Mouse (Mus musculus): ENCODE data around the gene Smarca2. TPM values are rescaled to one million over a fixed set of nuclear protein-coding genes. Genes with fewer than 3 reads are reported as not detected.

The Smarca2 gene
- polyA plus RNA-seq, 1 experiment from 2014 or later = 76.3 TPM

DNA sequence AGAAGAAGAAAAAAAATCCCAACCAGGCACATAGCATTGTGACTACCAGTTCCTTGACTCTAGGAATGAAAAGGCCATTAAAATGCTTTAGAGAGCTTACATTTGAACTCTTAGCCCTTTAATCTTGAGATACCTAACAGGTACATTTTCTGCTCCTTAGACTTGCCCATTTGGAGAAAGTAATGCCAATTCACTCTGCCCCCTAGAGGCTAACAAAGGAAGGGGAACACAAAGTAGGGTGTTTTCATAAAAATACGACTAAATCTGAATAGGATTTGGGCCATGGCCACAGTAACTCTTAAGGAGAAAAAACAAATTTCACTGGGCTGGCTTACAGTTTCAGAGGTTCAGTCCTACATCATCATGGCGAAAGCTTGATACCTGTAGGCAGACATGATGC is 77.9 kb downstream of the Smarca2 start:
- Histone ChIP-seq H3K79me2 (ENCODE audit: inconsistent target) (no peaks in the 10 kb centered on the region), H3K36me3 (ENCODE audit: inconsistent target) (peaks cover 31% of the 10 kb centered on the region), H3K27ac (no peak overlapping the region), H3K4me3 (ENCODE audit: inconsistent target) (no peak overlapping the region)
- 91% methylated on average over 2 of the region's 2 CpGs for WGBS (ENCODE audit: missing documents)

DNA sequence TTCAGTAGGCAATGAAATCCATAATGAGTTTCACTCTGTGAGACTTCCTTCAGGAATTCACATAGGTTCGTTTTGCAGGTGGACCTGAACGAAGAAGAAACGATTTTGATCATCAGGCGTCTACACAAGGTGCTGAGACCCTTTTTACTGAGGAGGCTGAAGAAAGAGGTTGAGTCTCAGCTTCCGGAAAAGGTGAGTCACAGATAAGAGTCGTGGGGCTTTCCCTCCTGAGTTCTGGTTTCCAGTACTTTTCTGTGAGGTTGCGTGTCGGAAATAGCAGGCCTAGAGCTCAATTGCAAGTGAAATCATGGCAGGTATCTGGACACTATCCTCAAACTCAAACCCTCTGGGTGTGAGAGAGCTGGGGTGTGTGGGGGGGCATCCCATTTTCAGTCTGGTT is 78.9 kb downstream of the Smarca2 start:
- H3K36me3 ChIP-seq (ENCODE audit: inconsistent target) = peaks cover 29% of the 10 kb centered on the region
- H3K4me3 ChIP-seq (ENCODE audit: inconsistent target) = no peak overlapping the region
- 95% methylated on average over 8 of the region's 8 CpGs for whole genome bisulfite sequencing (ENCODE audit: missing documents)
- no peaks in the 10 kb centered on the region for H3K79me2 ChIP-seq (ENCODE audit: inconsistent target)
- no peak overlapping the region for H3K27ac ChIP-seq

DNA sequence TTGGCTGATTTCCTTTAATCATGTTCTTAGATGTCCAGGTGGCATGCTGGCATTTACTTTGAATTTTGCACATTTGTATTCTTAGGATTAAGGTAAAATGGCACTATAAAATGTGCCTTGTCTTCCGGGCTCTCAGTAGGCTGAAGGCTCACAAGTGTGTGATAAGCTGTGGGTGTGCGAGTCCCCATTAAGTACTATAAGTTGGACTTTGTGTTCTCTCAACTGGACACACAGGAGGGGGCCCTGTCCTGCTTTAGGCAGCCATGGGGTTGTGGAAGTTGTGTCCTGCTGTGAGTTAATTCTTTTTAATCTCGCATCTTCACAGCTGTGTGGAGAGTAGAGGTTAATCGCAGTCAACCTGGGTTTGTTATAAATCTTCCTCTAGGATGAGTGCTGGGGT is 85.7 kb downstream of the Smarca2 start:
- WGBS (ENCODE audit: missing documents) = 94% methylated on average over 4 of the region's 4 CpGs

GRCm38 (mm10) chr19:26697107-26697506 is 92.3 kb downstream of the Smarca2 start:
- WGBS (ENCODE audit: missing documents) = 68% methylated on average over 4 of the region's 4 CpGs
- peaks cover 27% of the 10 kb centered on the region for H3K36me3 ChIP-seq (ENCODE audit: inconsistent target)
- H3K4me3 ChIP-seq (ENCODE audit: inconsistent target) = no peak overlapping the region
- no peaks in the 10 kb centered on the region for H3K79me2 ChIP-seq (ENCODE audit: inconsistent target)
- H3K27ac ChIP-seq = no peak overlapping the region

More for the DNA sequence above, 85.7 kb downstream of the Smarca2 start:
- no peak overlapping the region for H3K4me3 ChIP-seq (ENCODE audit: inconsistent target)
- H3K79me2 ChIP-seq (ENCODE audit: inconsistent target) = no peaks in the 10 kb centered on the region
- H3K36me3 ChIP-seq (ENCODE audit: inconsistent target) = peaks cover 27% of the 10 kb centered on the region; the same call in 1 of the 2 replicates
- H3K27ac ChIP-seq = no peak overlapping the region

GRCm38 (mm10) chr19:26704545-26705209 is 99.8 kb downstream of the Smarca2 start:
- Histone ChIP-seq H3K79me2 (ENCODE audit: inconsistent target) (no peaks in the 10 kb centered on the region), H3K27ac (no peak overlapping the region), H3K4me3 (ENCODE audit: inconsistent target) (no peak overlapping the region), H3K36me3 (ENCODE audit: inconsistent target) (peaks cover 4% of the 10 kb centered on the region; the same call in 1 of the 2 replicates)
- WGBS (ENCODE audit: missing documents) = 95% methylated on average over 8 of the region's 10 CpGs

DNA sequence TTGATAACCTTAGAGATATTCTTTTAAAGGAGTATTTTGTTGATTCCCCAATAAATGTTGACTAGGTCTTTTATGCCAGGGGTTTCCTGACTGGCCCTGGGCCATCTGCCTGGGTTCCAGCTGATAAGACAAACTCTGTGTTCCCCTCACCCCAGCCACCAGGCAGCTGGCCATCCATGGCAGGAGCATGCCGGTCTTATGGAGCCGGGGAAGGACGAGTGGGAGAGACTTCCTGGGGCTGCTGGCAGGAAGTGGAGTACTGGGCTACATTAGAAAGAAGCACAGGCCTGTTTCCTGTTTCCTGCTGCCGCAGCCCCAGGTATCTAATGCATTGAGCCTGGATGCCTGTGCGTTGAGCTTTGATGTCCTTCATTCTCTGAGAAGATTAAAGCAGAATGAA is 102.1 kb downstream of the Smarca2 start:
- no peaks in the 10 kb centered on the region for H3K79me2 ChIP-seq (ENCODE audit: inconsistent target)
- WGBS (ENCODE audit: missing documents) = 65% methylated on average over 5 of the region's 5 CpGs
- no peak overlapping the region for H3K27ac ChIP-seq
- peaks cover 4% of the 10 kb centered on the region; the same call in 1 of the 2 replicates for H3K36me3 ChIP-seq (ENCODE audit: inconsistent target)
- no peak overlapping the region for H3K4me3 ChIP-seq (ENCODE audit: inconsistent target)

GRCm38 (mm10) chr19:26709095-26709494 is 104.2 kb downstream of the Smarca2 start:
- Histone ChIP-seq H3K79me2 (ENCODE audit: inconsistent target) (no peaks in the 10 kb centered on the region), H3K4me3 (ENCODE audit: inconsistent target) (no peak overlapping the region), H3K27ac (no peak overlapping the region), H3K36me3 (ENCODE audit: inconsistent target) (peaks cover 4% of the 10 kb centered on the region; the same call in 1 of the 2 replicates)
- WGBS (ENCODE audit: missing documents) = 84% methylated on average over 12 of the region's 12 CpGs

GRCm38 (mm10) chr19:26711268-26711667 is 106.4 kb downstream of the Smarca2 start:
- H3K4me3 ChIP-seq (ENCODE audit: inconsistent target) = no peak overlapping the region
- 95% methylated on average over 2 of the region's 2 CpGs for WGBS (ENCODE audit: missing documents)
- H3K79me2 ChIP-seq (ENCODE audit: inconsistent target) = no peaks in the 10 kb centered on the region
- H3K27ac ChIP-seq = no peak overlapping the region
- H3K36me3 ChIP-seq (ENCODE audit: inconsistent target) = peaks cover 1% of the 10 kb centered on the region; the same call in 1 of the 2 replicates

- H3K79me2 ChIP-seq (ENCODE audit: inconsistent target) = no peaks in the 10 kb centered on the region
- peaks cover 19% of the 10 kb centered on the region; the same call in 1 of the 2 replicates for H3K36me3 ChIP-seq (ENCODE audit: inconsistent target)
- no peak overlapping the region for H3K27ac ChIP-seq
- WGBS (ENCODE audit: missing documents) = 94% methylated on average over 9 of the region's 9 CpGs
- H3K4me3 ChIP-seq (ENCODE audit: inconsistent target) = no peak overlapping the region
Measured at GRCm38 (mm10) chr19:26716217-26716616, 111.4 kb downstream of the Smarca2 start.

- peaks cover 27% of the 10 kb centered on the region; the same call in 1 of the 2 replicates for H3K36me3 ChIP-seq (ENCODE audit: inconsistent target)
Measured at GRCm38 (mm10) chr19:26718221-26718620, 113.4 kb downstream of the Smarca2 start.

GRCm38 (mm10) chr19:26719161-26719560 is 114.3 kb downstream of the Smarca2 start:
- H3K27ac ChIP-seq = no peak overlapping the region
- H3K79me2 ChIP-seq (ENCODE audit: inconsistent target) = no peaks in the 10 kb centered on the region
- WGBS (ENCODE audit: missing documents) = 95% methylated on average over 7 of the region's 7 CpGs
- H3K36me3 ChIP-seq (ENCODE audit: inconsistent target) = peaks cover 27% of the 10 kb centered on the region; the same call in 1 of the 2 replicates
- no peak overlapping the region for H3K4me3 ChIP-seq (ENCODE audit: inconsistent target)

More at GRCm38 (mm10) chr19:26718221-26718620, 113.4 kb downstream of the Smarca2 start:
- Histone ChIP-seq H3K4me3 (ENCODE audit: inconsistent target) (no peak overlapping the region), H3K79me2 (ENCODE audit: inconsistent target) (no peaks in the 10 kb centered on the region), H3K27ac (no peak overlapping the region)
- WGBS (ENCODE audit: missing documents) = 49% methylated on average over 6 of the region's 6 CpGs

DNA sequence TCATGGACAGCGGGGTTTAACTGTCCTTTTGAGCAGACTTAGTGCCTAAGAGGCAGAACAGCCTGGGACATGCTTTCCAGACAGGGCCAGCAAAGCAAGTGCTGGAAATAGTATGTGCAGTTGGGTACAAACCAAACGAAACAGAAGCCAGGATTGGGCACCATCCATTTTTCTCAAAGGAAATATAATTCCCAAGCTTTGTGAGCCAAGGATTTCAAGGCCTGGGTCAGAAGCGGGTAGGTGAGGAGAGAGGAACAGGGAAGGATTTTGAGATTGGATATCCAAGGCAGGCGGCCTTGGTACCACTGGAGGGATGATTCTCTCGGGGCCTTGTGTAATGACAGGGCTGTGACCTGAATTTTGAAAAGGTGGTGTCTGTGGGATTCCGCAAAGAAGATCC is 116.9 kb downstream of the Smarca2 start:
- Histone ChIP-seq H3K4me3 (ENCODE audit: inconsistent target) (no peak overlapping the region), H3K79me2 (ENCODE audit: inconsistent target) (no peaks in the 10 kb centered on the region), H3K36me3 (ENCODE audit: inconsistent target) (peaks cover 25% of the 10 kb centered on the region; the same call in 1 of the 2 replicates), H3K27ac (no peak overlapping the region)
- WGBS (ENCODE audit: missing documents) = 91% methylated on average over 6 of the region's 6 CpGs

GRCm38 (mm10) chr19:26723899-26724298 is 119.0 kb downstream of the Smarca2 start:
- 91% methylated on average over 11 of the region's 11 CpGs for WGBS (ENCODE audit: missing documents)
- H3K79me2 ChIP-seq (ENCODE audit: inconsistent target) = no peaks in the 10 kb centered on the region
- peaks cover 18% of the 10 kb centered on the region; the same call in 1 of the 2 replicates for H3K36me3 ChIP-seq (ENCODE audit: inconsistent target)
- no peak overlapping the region for H3K27ac ChIP-seq
- no peak overlapping the region for H3K4me3 ChIP-seq (ENCODE audit: inconsistent target)

DNA sequence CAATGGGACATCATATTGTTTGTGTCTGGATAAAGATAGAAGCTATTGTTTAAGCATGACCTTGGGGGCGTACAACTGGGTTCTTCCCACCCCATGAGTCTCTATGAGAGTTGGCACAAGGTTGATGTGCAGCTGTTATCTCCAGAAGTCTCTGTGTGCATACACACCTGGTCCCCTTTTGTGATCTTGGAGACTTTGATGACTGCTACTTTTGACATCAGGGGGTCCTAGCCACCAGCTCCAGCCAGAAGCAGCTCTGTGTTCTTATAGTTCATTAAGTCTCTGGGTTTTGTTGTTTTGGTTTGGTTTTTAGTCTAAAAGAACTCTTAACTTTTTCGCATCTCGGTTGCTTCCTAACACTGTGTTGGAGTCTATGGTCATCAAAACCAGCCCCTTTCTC is 119.8 kb downstream of the Smarca2 start:
- Histone ChIP-seq H3K36me3 (ENCODE audit: inconsistent target) (peaks cover 18% of the 10 kb centered on the region; the same call in 1 of the 2 replicates), H3K79me2 (ENCODE audit: inconsistent target) (no peaks in the 10 kb centered on the region), H3K27ac (no peak overlapping the region), H3K4me3 (ENCODE audit: inconsistent target) (no peak overlapping the region)
- 97% methylated on average over 3 of the region's 3 CpGs for WGBS (ENCODE audit: missing documents)

DNA sequence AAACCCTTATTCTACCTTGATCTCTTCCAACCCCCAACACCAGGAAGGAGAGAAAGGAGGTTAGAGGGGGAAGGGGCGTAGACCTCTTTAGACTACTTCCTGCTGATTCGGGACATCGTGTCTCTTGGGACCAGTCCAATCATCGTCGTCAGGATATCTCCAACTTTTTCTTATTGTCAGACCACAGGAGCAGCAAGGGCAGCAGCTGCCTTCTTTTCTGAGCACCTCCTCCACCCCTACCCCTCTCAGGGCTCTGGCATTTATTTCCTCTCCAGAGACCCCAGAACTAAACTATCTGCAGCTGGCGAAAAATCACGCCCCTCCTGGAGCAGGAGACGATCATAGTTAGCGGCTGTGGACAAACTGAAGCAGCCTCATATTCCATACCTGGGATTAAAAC is 122.9 kb downstream of the Smarca2 start:
- Histone ChIP-seq H3K4me3 (ENCODE audit: inconsistent target) (no peak overlapping the region), H3K27ac (no peak overlapping the region), H3K79me2 (ENCODE audit: inconsistent target) (no peaks in the 10 kb centered on the region), H3K36me3 (ENCODE audit: inconsistent target) (no peaks in the 10 kb centered on the region; the same call in 1 of the 2 replicates)
- 69% methylated on average over 9 of the region's 9 CpGs for WGBS (ENCODE audit: missing documents)
